Mouse (Mus musculus): ENCODE measurements around the gene Gm5134.

GRCm38 (mm10) chr10:76016886-76017285 lies 62.6 kb downstream of the Gm5134 start:
- TF ChIP-seq BHLHE40 (IDR thresholded peaks at IDR 0.05; ENCODE audit: low read depth, low read length) (peak; percentile 82), ZC3H11A (IDR thresholded peaks at IDR 0.05; ENCODE audit: low read depth, low read length) (no peak), POLR2AphosphoS2 (IDR thresholded peaks at IDR 0.05; ENCODE audit: low read depth, low read length) (no peak), ZKSCAN1 (IDR thresholded peaks at IDR 0.05; ENCODE audit: borderline replicate concordance, low read depth, low read length) (no peak), HCFC1 (IDR thresholded peaks at IDR 0.05; ENCODE audit: low read depth, low read length) (no peak), POLR2A (IDR thresholded peaks at IDR 0.05; ENCODE audit: low read depth, low read length) (no peak), CTCF (conservative IDR thresholded peaks at IDR 0.05 in 1 of 2, IDR thresholded peaks at IDR 0.05 in 1 of 2; ENCODE audit: low read depth in 2 of 2, low read length in 2 of 2) (no peak), GABPA (IDR thresholded peaks at IDR 0.05; ENCODE audit: insufficient replicate concordance, low read depth, low read length) (no peak), MYC (IDR thresholded peaks at IDR 0.05; ENCODE audit: low read depth, low read length) (peak; percentile 63; the same call in 1 of the 2 replicates), MAX (IDR thresholded peaks at IDR 0.05; ENCODE audit: low read length) (no peak), USF1 (IDR thresholded peaks at IDR 0.05; ENCODE audit: low read depth, low read length) (no peak), MAFK (IDR thresholded peaks at IDR 0.05; ENCODE audit: insufficient replicate concordance, low read length) (peak; percentile 58; the same call in 1 of the 2 replicates), EP300 (IDR thresholded peaks at IDR 0.05; ENCODE audit: low read length) (peak; percentile 99)

All from CH12.LX (cell line).